Mouse (Mus musculus): ENCODE measurements at regions not wholly inside any gene's neighbourhood (a gene's known extent, or its start where the extent isn't known, plus 50 kb on each side); places are given as distances from the start of the nearest gene placed in this dataset.

GRCm38 (mm10) chr15:58718282-58718681 is 170.8 kb upstream of the Gm49356 start:
- no peak overlapping the region for H3K4me3 ChIP-seq
- no peaks in the 10 kb centered on the region for H3K9me3 ChIP-seq
- H3K4me1 ChIP-seq: no peaks in the 10 kb centered on the region
- no peak overlapping the region for H3K4me2 ChIP-seq (replicated peaks)
- 90% methylated on average over 7 of the region's 7 CpGs for WGBS
- no peaks in the 10 kb centered on the region for H3K27me3 ChIP-seq
- ATAC-seq (replicated peaks): no peak
- no peak overlapping the region for H3K27ac ChIP-seq (replicated peaks)
- H3K9ac ChIP-seq (replicated peaks): no peak overlapping the region
- no peaks in the 10 kb centered on the region for H3K36me3 ChIP-seq

GRCm38 (mm10) chr15:58719410-58719809 is 169.7 kb upstream of the Gm49356 start:
- WGBS: 92% methylated on average over 6 of the region's 6 CpGs
- Histone ChIP-seq H3K4me2 (replicated peaks) (no peak overlapping the region), H3K36me3 (no peaks in the 10 kb centered on the region), H3K4me1 (no peaks in the 10 kb centered on the region), H3K9ac (replicated peaks) (no peak overlapping the region), H3K4me3 (no peak overlapping the region), H3K27me3 (no peaks in the 10 kb centered on the region), H3K9me3 (no peaks in the 10 kb centered on the region), H3K27ac (replicated peaks) (no peak overlapping the region)
- ATAC-seq (replicated peaks): no peak

DNA sequence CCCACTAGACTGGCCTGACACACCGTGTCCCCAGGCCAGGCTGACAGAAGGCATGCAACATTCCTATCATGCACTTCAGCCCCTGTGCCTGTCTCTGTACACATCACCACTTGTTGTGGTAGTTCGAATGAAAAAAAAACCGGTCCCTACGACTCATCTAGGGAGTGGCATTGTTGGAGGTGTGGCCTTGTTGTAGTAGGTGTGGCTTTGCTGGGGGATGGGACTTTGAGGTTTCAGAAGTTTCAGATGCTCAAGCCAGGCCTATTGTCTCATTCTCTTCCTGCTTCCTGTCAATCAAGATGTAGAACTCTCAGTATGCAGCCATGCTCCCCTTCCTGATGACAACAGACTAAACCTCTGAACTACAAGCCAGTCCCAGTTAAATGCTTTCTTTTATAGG is 162.1 kb upstream of the Gm49356 start:
- Histone ChIP-seq H3K36me3 (no peaks in the 10 kb centered on the region), H3K9me3 (no peaks in the 10 kb centered on the region), H3K27me3 (no peaks in the 10 kb centered on the region), H3K9ac (replicated peaks) (no peak overlapping the region), H3K4me2 (replicated peaks) (no peak overlapping the region), H3K4me3 (no peak overlapping the region), H3K27ac (replicated peaks) (no peak overlapping the region), H3K4me1 (0 out of 2 replicates have a peak, but pooled peaks cover 6% of the 10 kb centered on the region)
- WGBS: 90% methylated on average over 4 of the region's 4 CpGs
- no peak for ATAC-seq (replicated peaks)

- Histone ChIP-seq H3K36me3 (no peaks in the 10 kb centered on the region), H3K27ac (replicated peaks) (no peak overlapping the region), H3K4me1 (0 out of 2 replicates have a peak, but pooled peaks cover 7% of the 10 kb centered on the region), H3K27me3 (no peaks in the 10 kb centered on the region), H3K4me2 (replicated peaks) (no peak overlapping the region), H3K4me3 (no peak overlapping the region), H3K9ac (replicated peaks) (no peak overlapping the region), H3K9me3 (no peaks in the 10 kb centered on the region)
- WGBS: 90% methylated on average over 2 of the region's 2 CpGs
- ATAC-seq (replicated peaks): no peak
Measured at GRCm38 (mm10) chr15:58728264-58728663, 160.8 kb upstream of the Gm49356 start.

GRCm38 (mm10) chr15:58730861-58731260 is 158.2 kb upstream of the Gm49356 start:
- Histone ChIP-seq H3K4me1 (0 out of 2 replicates have a peak, but pooled peaks cover 7% of the 10 kb centered on the region), H3K36me3 (no peaks in the 10 kb centered on the region), H3K4me2 (replicated peaks) (no peak overlapping the region), H3K9ac (replicated peaks) (no peak overlapping the region), H3K4me3 (no peak overlapping the region), H3K9me3 (no peaks in the 10 kb centered on the region), H3K27ac (replicated peaks) (no peak overlapping the region), H3K27me3 (no peaks in the 10 kb centered on the region)
- no peak for ATAC-seq (replicated peaks)
- WGBS: 79% methylated on average over 4 of the region's 4 CpGs

DNA sequence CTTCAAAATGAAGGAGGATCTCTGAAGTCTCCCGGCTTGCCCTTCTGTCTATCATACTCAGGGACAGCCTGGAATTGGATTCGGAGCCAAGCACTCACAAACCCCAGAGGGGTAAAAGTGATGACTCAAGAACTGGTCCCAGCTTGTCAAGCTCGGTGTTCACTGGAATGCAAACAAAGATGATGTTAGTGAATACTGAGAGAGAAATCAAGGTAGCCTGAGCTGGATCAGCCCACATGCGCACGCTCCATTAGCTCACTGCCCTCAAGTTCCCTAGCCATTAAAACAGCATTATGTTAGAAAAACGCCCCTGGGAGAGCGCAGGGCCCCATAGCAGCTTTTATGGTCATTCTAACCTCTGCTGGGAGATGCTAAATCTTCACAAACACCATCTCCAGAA is 157.8 kb upstream of the Gm49356 start:
- H3K36me3 ChIP-seq: no peaks in the 10 kb centered on the region
- H3K9ac ChIP-seq (replicated peaks): no peak overlapping the region
- H3K4me3 ChIP-seq: no peak overlapping the region
- 0 out of 2 replicates have a peak, but pooled peaks cover 7% of the 10 kb centered on the region for H3K4me1 ChIP-seq
- H3K27ac ChIP-seq (replicated peaks): no peak overlapping the region
- H3K4me2 ChIP-seq (replicated peaks): no peak overlapping the region
- ATAC-seq (replicated peaks): no peak
- H3K27me3 ChIP-seq: no peaks in the 10 kb centered on the region
- 82% methylated on average over 7 of the region's 7 CpGs for WGBS
- H3K9me3 ChIP-seq: no peaks in the 10 kb centered on the region

- Histone ChIP-seq H3K9me3 (no peaks in the 10 kb centered on the region), H3K4me1 (0 out of 2 replicates have a peak, but pooled peaks cover 7% of the 10 kb centered on the region), H3K36me3 (no peaks in the 10 kb centered on the region), H3K4me3 (no peak overlapping the region), H3K27me3 (no peaks in the 10 kb centered on the region), H3K4me2 (replicated peaks) (peak overlapping the region; percentile 9; the same call in 1 of the 2 replicates), H3K9ac (replicated peaks) (no peak overlapping the region), H3K27ac (replicated peaks) (no peak overlapping the region)
- peak; percentile 74 for ATAC-seq (replicated peaks)
- WGBS: 40% methylated on average over 13 of the region's 13 CpGs
Measured at GRCm38 (mm10) chr15:58731952-58732642, 157.0 kb upstream of the Gm49356 start.
